Mouse (Mus musculus): ENCODE data around the gene Mre11a. TPM values are rescaled to one million over a fixed set of nuclear protein-coding genes. Genes with fewer than 3 reads are reported as not detected.

The Mre11a gene
- polyA plus RNA-seq, 1 experiment from 2014 or later: 40.5 TPM

- no peak overlapping the region for H3K4me3 ChIP-seq (ENCODE audit: low read depth, low read length)
- H3K9ac ChIP-seq (ENCODE audit: low read length): no peak overlapping the region
- no peaks in the 10 kb centered on the region for H3K9me3 ChIP-seq (ENCODE audit: control insufficient read depth, low read length)
- DNase-seq (ENCODE audit: low spot score): no peak
- H3K4me2 ChIP-seq (ENCODE audit: low read depth, low read length, severe bottlenecking): no peak overlapping the region
- WGBS: 65% methylated on average over 1 of the region's 1 CpGs
- no peaks in the 10 kb centered on the region for H3K36me3 ChIP-seq (ENCODE audit: control insufficient read depth, insufficient read depth, low read length)
- no peak overlapping the region for H3K27ac ChIP-seq (ENCODE audit: low read depth, low read length)
- no peaks in the 10 kb centered on the region for H3K27me3 ChIP-seq (ENCODE audit: control insufficient read depth, insufficient read depth, low read length)
- ATAC-seq (replicated peaks; ENCODE audit: low FRiP score): no peak
- H3K4me1 ChIP-seq (replicated peaks; ENCODE audit: control insufficient read depth, insufficient read depth, low read length): no peaks in the 10 kb centered on the region
Observed at GRCm38 (mm10) chr9:14885954-14886353, 101.5 kb downstream of the Mre11a start.

Other genes with a start within 250 kb of the Mre11a start
- gene Amotl1, start 139.6 kb upstream of the Mre11a start, polyA plus RNA-seq (2014; fragmentation: Nextera tagmentation; extraction: Ambion mirVana): 19.1 and 19.4 TPM in 2 replicates
- not detected in 2 replicates for gene Piwil4, start 43.9 kb upstream of the Mre11a start, polyA plus RNA-seq (2014; fragmentation: Nextera tagmentation; extraction: Ambion mirVana)
- 1.5 and 1.9 TPM in 2 replicates for gene Fut4, start 32.3 kb upstream of the Mre11a start, polyA plus RNA-seq (2014; fragmentation: Nextera tagmentation; extraction: Ambion mirVana)
- not detected in 2 replicates for gene 1700012B09Rik, start 13.6 kb upstream of the Mre11a start, polyA plus RNA-seq (2014; fragmentation: Nextera tagmentation; extraction: Ambion mirVana)
- 55.2 and 61.6 TPM in 2 replicates for gene Ankrd49, start 202 bp downstream of the Mre11a start, polyA plus RNA-seq (2014; fragmentation: Nextera tagmentation; extraction: Ambion mirVana)
- gene Gpr83, start 75.6 kb downstream of the Mre11a start, polyA plus RNA-seq (2014; fragmentation: Nextera tagmentation; extraction: Ambion mirVana): 0.20 and 0.47 TPM in 2 replicates
- gene Izumo1r, start 119.3 kb downstream of the Mre11a start, polyA plus RNA-seq (2014; fragmentation: Nextera tagmentation; extraction: Ambion mirVana): not detected in 2 replicates

Measured in forebrain, embryonic 11.5 days (tissue).